Comparison of ENCODE assay signal across 8 mouse cellular contexts in genomic region chr11:118975917-118976316, GRCm38 (mm10). TPM values are rescaled to one million over a fixed set of nuclear protein-coding genes. Genes with fewer than 3 reads are reported as not detected.
A peak's percentile ranks its signal among the peaks of the same experiment; 100 is the strongest.
DNase-seq lines count a peak whose midpoint lies in the region; ATAC-seq lines count a peak whose summit lies in the region.

No protein-coding gene starts in this region.

- H3K9me3 ChIP-seq in embryonic facial prominence, embryonic 13.5 days, result no peaks in the 10 kb centered on the region
- H3K9me3 ChIP-seq in kidney, embryonic 15.5 days (replicated peaks), result no peaks in the 10 kb centered on the region

- H3K27me3 ChIP-seq in embryonic facial prominence, embryonic 13.5 days, result peaks cover 53% of the 10 kb centered on the region
- H3K27me3 ChIP-seq in kidney, embryonic 15.5 days, result peaks cover 71% of the 10 kb centered on the region

- 11% methylated on average over 12 of the region's 12 CpGs for WGBS in embryonic facial prominence, embryonic 13.5 days
- WGBS in kidney, embryonic 15.5 days, result 16% methylated on average over 12 of the region's 12 CpGs

- intact Hi-C loops in left cerebral cortex, postnatal 36 days (cut with DNase I), result loop anchor here (2.0 to 5.0 kb wide), 2 partner anchors 63 to 239 kb away; no protein-coding TSS in a partner anchor

- H3K9ac ChIP-seq in embryonic facial prominence, embryonic 13.5 days, result 0 out of 2 replicates have a peak overlapping the region, but pooled peaks have one; percentile 32
- no peak overlapping the region for H3K9ac ChIP-seq in kidney, embryonic 15.5 days

- H3K4me2 ChIP-seq in embryonic facial prominence, embryonic 13.5 days, result peak overlapping the region; percentile 19; the same call in 1 of the 2 replicates
- H3K4me2 ChIP-seq in kidney, embryonic 15.5 days, result peak overlapping the region; percentile 5; the same call in 1 of the 2 replicates

- no peaks in the 10 kb centered on the region for H3K4me1 ChIP-seq in embryonic facial prominence, embryonic 13.5 days
- H3K4me1 ChIP-seq in kidney, embryonic 15.5 days, result peaks cover 6% of the 10 kb centered on the region; the same call in 1 of the 2 replicates

- no peak overlapping the region for H3K27ac ChIP-seq in embryonic facial prominence, embryonic 13.5 days
- no peak overlapping the region for H3K27ac ChIP-seq in kidney, embryonic 15.5 days

- no peak overlapping the region for H3K4me3 ChIP-seq in embryonic facial prominence, embryonic 13.5 days
- no peak overlapping the region for H3K4me3 ChIP-seq in kidney, embryonic 15.5 days (replicated peaks)

- H3K36me3 ChIP-seq in embryonic facial prominence, embryonic 13.5 days, result no peaks in the 10 kb centered on the region
- no peaks in the 10 kb centered on the region for H3K36me3 ChIP-seq in kidney, embryonic 15.5 days

- no peak; the same call in 1 of the 2 replicates for ATAC-seq in embryonic facial prominence, embryonic 13.5 days (ENCODE audit: insufficient number of reproducible peaks, insufficient read depth, low FRiP score, low TSS enrichment, low read depth)
- ATAC-seq in kidney, embryonic 15.5 days (replicated peaks; ENCODE audit: low FRiP score), result no peak
- no peak for ATAC-seq in erythroblast, adult 5-6 weeks (replicated peaks; ENCODE audit: low FRiP score, poor library complexity, severe bottlenecking)

- DNase-seq in 3T3-L1 (ENCODE audit: low read depth, low spot score), result peak; percentile 19
- DNase-seq in 416B (ENCODE audit: low read depth), result peak; percentile 62
- peak; percentile 20 to 38 for DNase-seq in natural killer cell, adult 2 months (ENCODE audit: low spot score in 2 of 2)
- no peak for DNase-seq in gastrocnemius, postnatal 4 days (ENCODE audit: low spot score in 2 of 2)
- DNase-seq in left cerebral cortex, postnatal 36 days (ENCODE audit: low spot score in 2 of 2), result no peak

RNA-seq across cellular contexts. Expression of gene Enpp7, which starts 12.1 kb away (rescaled TPM):
- polyA plus RNA-seq in embryonic facial prominence, embryonic 13.5 days (2015; fragmentation: Nextera tagmentation; extraction: Ambion mirVana), result not detected in 2 replicates
- not detected in 2 replicates for polyA plus RNA-seq in kidney, embryonic 15.5 days (2015; fragmentation: Nextera tagmentation; extraction: Ambion mirVana)
- total RNA-seq in erythroblast, adult 5-6 weeks (2015; ENCODE audit: low replicate concordance), result not detected in 2 replicates
- not detected in 2 replicates for total RNA-seq in erythroblast, adult 5-6 weeks (2017; ENCODE audit: low replicate concordance)
- total RNA-seq in gastrocnemius, postnatal 4 days (2021), result not detected
- total RNA-seq in left cerebral cortex, postnatal 36 days (2021), result not detected

RNA-seq across cellular contexts. Expression of gene Cbx2, which starts 46.8 kb away (rescaled TPM):
- polyA plus RNA-seq in embryonic facial prominence, embryonic 13.5 days (2015; fragmentation: Nextera tagmentation; extraction: Ambion mirVana), result 54.4 and 64.8 TPM in 2 replicates
- polyA plus RNA-seq in kidney, embryonic 15.5 days (2015; fragmentation: Nextera tagmentation; extraction: Ambion mirVana), result 38.9 and 40.7 TPM in 2 replicates
- 0.19 and 0.42 TPM in 2 replicates for total RNA-seq in erythroblast, adult 5-6 weeks (2015; ENCODE audit: low replicate concordance)
- not detected in 2 replicates for total RNA-seq in erythroblast, adult 5-6 weeks (2017; ENCODE audit: low replicate concordance)
- 1 to 10 TPM; 5.4 to 5.6 TPM for total RNA-seq in gastrocnemius, postnatal 4 days (2021)
- total RNA-seq in left cerebral cortex, postnatal 36 days (2021), result 1 to 10 TPM; 2.6 to 2.7 TPM

Comparison
In these comparisons a context has a peak if more than half of its experiments do, and no peak if none do; other contexts are left out.
1. DNase-seq: peak in 3T3-L1 (single experiment), 416B (single experiment) and natural killer cell, adult 2 months (2 of 2); none in gastrocnemius, postnatal 4 days (0 of 2) and left cerebral cortex, postnatal 36 days (0 of 2).